Mouse (Mus musculus) neural tube, embryonic 12.5 days (tissue): Measurements from ENCODE around the gene Fut8. TPM values are rescaled to one million over a fixed set of nuclear protein-coding genes. Genes with fewer than 3 reads are reported as not detected.

Source experiments
- ATAC-seq: fragments of 200-750 bp; cut with Nextera tagmentation; 2 replicates; pipeline ENCODE4 v1.8.0; 2017; ENCODE audit warnings: low read depth, mild to moderate bottlenecking, moderate TSS enrichment, moderate library complexity; ENCODE audit not compliant: low FRiP score
- H3K27ac ChIP-seq: fragments of 300-500 bp; sonication (generic); 2 replicates; pipeline ENCODE4 v1.5.1; 2016
- H3K27me3 ChIP-seq: fragments of 300-500 bp; sonication (generic); replicated peaks from 2 replicates; pipeline ENCODE4 v1.6.1; 2016; ENCODE audit warnings: mild to moderate bottlenecking
- H3K36me3 ChIP-seq: fragments of 300-500 bp; sonication (generic); 2 replicates; pipeline ENCODE4 v1.6.1; 2016; ENCODE audit warnings: mild to moderate bottlenecking
- H3K4me1 ChIP-seq: fragments of 300-500 bp; sonication (generic); 2 replicates; pipeline ENCODE4 v1.6.1; 2016
- H3K4me2 ChIP-seq: fragments of 300-500 bp; sonication (generic); replicated peaks from 2 replicates; pipeline ENCODE4 v1.6.1; 2016; ENCODE audit warnings: mild to moderate bottlenecking
- H3K4me3 ChIP-seq: fragments of 300-500 bp; sonication (generic); 2 replicates; pipeline ENCODE4 v1.5.1; 2016
- H3K9ac ChIP-seq: fragments of 300-500 bp; sonication (generic); 2 replicates; pipeline ENCODE4 v1.6.1; 2016; ENCODE audit warnings: mild to moderate bottlenecking
- H3K9me3 ChIP-seq: fragments of 300-500 bp; sonication (generic); 2 replicates; pipeline ENCODE4 v1.6.1; 2016; ENCODE audit warnings: mild to moderate bottlenecking
- WGBS: fragments of 180-500 bp; shearing (Covaris S2); methylation state at CpG from one replicate; pipeline ENCODE4 v1.1.7; 2016; 5-methylcytosine and 5-hydroxymethylcytosine counted together
- polyA plus RNA-seq: library from polyadenylated mRNA; unstranded; fragments of >200 nt; fragmentation: Nextera tagmentation; extraction: Ambion mirVana; gene quantifications from 2 replicates; pipeline ENCODE4 v1.2.1, GENCODE M21; 2016

Fut8 gene
- polyA plus RNA-seq, 1 experiment from 2014 or later: 42.6 TPM

DNA sequence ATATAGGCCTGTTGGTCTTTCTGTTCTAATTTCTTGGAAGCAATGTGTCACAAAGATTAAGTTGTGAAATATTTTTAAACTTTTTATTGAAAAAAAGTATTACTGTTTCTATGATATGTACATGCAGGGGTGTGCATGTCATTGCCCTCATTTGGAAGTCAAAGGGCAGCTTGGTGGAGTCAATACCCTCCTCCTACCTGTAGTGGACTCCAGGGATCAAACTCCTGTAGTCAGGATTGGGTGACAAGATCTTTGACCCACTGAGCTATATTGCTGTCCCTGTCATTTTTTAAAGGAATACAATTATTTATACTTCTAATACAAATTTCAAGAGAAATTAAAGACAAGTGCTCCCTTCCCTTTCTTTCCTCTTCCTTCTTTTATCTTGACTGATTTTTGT is 111.6 kb downstream of the Fut8 start:
- no peak overlapping the region for H3K27ac ChIP-seq
- no peak overlapping the region for H3K4me3 ChIP-seq

GRCm38 (mm10) chr12:77415720-77416119 is 177.8 kb downstream of the Fut8 start:
- H3K27ac ChIP-seq: no peak overlapping the region
- H3K36me3 ChIP-seq: no peaks in the 10 kb centered on the region
- no peak for ATAC-seq
- H3K9ac ChIP-seq: no peak overlapping the region
- no peak overlapping the region for H3K4me3 ChIP-seq
- H3K4me1 ChIP-seq: no peaks in the 10 kb centered on the region
- no peaks in the 10 kb centered on the region for H3K9me3 ChIP-seq
- H3K4me2 ChIP-seq: no peak overlapping the region
- no peaks in the 10 kb centered on the region for H3K27me3 ChIP-seq
- WGBS: 93% methylated on average over 1 of the region's 1 CpGs

More for the DNA sequence above, 111.6 kb downstream of the Fut8 start:
- Histone ChIP-seq H3K9ac (no peak overlapping the region), H3K36me3 (no peaks in the 10 kb centered on the region), H3K9me3 (no peaks in the 10 kb centered on the region), H3K4me1 (no peaks in the 10 kb centered on the region), H3K4me2 (no peak overlapping the region), H3K27me3 (no peaks in the 10 kb centered on the region)
- no peak for ATAC-seq

DNA sequence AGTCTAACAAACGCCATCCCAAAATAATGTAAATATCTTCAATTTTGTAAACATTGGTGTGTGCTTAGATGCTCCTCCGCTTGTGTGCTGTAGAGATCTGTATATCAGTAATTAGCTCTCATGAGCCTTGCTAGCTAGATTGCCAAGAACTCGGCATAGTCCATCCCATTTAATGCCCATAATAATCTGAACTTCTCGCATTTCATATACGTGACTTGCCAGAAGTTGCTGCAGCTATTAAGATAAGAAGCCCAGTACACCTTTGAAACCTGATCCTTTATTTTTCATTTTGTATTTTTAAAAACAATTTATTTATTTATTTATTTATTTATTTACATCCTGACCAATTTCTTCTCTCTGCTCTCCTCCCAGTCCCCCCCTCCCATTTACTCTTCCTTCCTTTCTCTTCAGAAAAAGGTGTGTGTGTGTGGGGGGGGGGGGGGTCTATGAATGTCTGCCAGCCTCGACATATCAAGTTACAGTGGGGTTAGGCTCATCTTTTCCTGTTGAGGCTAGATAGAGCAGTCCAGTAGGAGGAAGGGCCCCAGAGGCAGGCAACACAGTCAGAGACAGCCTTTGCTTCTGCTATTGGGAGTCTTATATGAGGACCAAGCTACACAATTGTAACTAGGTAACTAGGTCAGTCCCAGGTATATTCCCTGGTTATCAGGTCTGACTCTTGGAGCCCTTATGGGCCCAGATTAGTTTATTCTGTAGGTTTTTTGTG is 183.9 kb downstream of the Fut8 start:
- Histone ChIP-seq H3K4me2 (no peak overlapping the region), H3K36me3 (no peaks in the 10 kb centered on the region), H3K27me3 (no peaks in the 10 kb centered on the region), H3K9ac (no peak overlapping the region), H3K9me3 (no peaks in the 10 kb centered on the region), H3K4me3 (no peak overlapping the region), H3K27ac (no peak overlapping the region), H3K4me1 (no peaks in the 10 kb centered on the region)
- 85% methylated on average over 6 of the region's 6 CpGs for WGBS
- ATAC-seq: no peak

GRCm38 (mm10) chr12:77426093-77426492 is 188.2 kb downstream of the Fut8 start:
- no peaks in the 10 kb centered on the region for H3K27me3 ChIP-seq
- H3K4me1 ChIP-seq: no peaks in the 10 kb centered on the region
- H3K4me3 ChIP-seq: no peak overlapping the region
- no peak overlapping the region for H3K27ac ChIP-seq
- no peaks in the 10 kb centered on the region for H3K36me3 ChIP-seq
- no peak overlapping the region for H3K4me2 ChIP-seq
- WGBS: 74% methylated on average over 3 of the region's 3 CpGs
- H3K9me3 ChIP-seq: no peaks in the 10 kb centered on the region
- no peak overlapping the region for H3K9ac ChIP-seq
- ATAC-seq: no peak

DNA sequence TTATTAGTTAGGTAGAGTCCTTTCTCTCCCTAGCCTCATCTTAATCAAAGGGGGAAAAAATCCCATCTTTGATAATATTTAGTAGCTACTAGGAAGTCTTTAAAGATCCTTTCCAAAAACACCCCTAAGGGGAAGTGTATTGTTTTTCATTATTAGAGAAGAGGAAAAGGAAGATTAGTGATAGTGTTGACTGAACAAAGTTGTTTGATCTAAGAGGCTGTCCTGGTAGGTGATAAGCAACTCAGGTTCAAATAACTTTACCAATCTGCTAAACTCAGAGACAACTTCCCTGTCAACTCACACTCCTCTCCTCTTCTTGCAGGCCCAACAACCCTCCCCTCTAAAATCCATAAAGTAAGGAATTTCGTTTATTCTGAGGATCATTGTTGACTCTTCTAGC is 190.2 kb downstream of the Fut8 start:
- Histone ChIP-seq H3K9me3 (no peaks in the 10 kb centered on the region), H3K4me3 (no peak overlapping the region), H3K27me3 (no peaks in the 10 kb centered on the region), H3K36me3 (no peaks in the 10 kb centered on the region), H3K4me1 (no peaks in the 10 kb centered on the region), H3K9ac (no peak overlapping the region), H3K27ac (no peak overlapping the region), H3K4me2 (no peak overlapping the region)
- ATAC-seq: no peak
- WGBS: 68% methylated on average over 1 of the region's 1 CpGs

GRCm38 (mm10) chr12:77429381-77429780 is 191.5 kb downstream of the Fut8 start:
- H3K4me1 ChIP-seq: no peaks in the 10 kb centered on the region
- no peaks in the 10 kb centered on the region for H3K36me3 ChIP-seq
- no peak overlapping the region for H3K4me3 ChIP-seq
- H3K27me3 ChIP-seq: no peaks in the 10 kb centered on the region
- ATAC-seq: no peak
- no peak overlapping the region for H3K9ac ChIP-seq
- H3K27ac ChIP-seq: no peak overlapping the region
- no peaks in the 10 kb centered on the region for H3K9me3 ChIP-seq
- H3K4me2 ChIP-seq: no peak overlapping the region

DNA sequence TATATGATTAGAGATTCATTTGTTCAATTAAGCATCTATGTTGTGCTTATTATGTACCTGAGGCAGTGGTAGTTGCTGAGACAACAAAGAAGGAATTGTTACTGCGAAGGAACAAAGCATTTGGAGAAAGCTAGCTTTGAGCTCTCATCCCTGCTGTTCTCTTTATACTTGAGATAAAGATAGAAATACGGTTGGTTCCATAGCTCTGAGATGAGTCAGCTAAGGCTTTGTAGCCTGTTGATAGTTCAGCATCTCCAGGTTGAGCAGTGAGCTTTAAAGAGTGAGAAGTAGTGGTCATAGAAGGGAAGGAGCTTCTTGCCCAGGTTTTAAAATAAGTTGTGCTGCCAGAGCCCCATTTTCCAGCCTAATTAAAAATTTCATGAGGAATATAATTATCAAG is 198.8 kb downstream of the Fut8 start:
- Histone ChIP-seq H3K4me2 (no peak overlapping the region), H3K4me3 (no peak overlapping the region), H3K9me3 (no peaks in the 10 kb centered on the region), H3K9ac (no peak overlapping the region), H3K27ac (no peak overlapping the region), H3K27me3 (no peaks in the 10 kb centered on the region), H3K4me1 (no peaks in the 10 kb centered on the region), H3K36me3 (no peaks in the 10 kb centered on the region)
- 84% methylated on average over 2 of the region's 2 CpGs for WGBS
- no peak for ATAC-seq

- Histone ChIP-seq H3K4me3 (no peak overlapping the region), H3K9ac (no peak overlapping the region), H3K4me1 (no peaks in the 10 kb centered on the region), H3K27ac (no peak overlapping the region), H3K4me2 (no peak overlapping the region), H3K27me3 (no peaks in the 10 kb centered on the region), H3K9me3 (no peaks in the 10 kb centered on the region), H3K36me3 (no peaks in the 10 kb centered on the region)
- ATAC-seq: no peak
- WGBS: 86% methylated on average over 2 of the region's 2 CpGs
Observed at GRCm38 (mm10) chr12:77450816-77451215, 212.9 kb downstream of the Fut8 start.

- no peak overlapping the region for H3K4me2 ChIP-seq
- no peak for ATAC-seq
- H3K4me1 ChIP-seq: no peaks in the 10 kb centered on the region
- H3K27ac ChIP-seq: no peak overlapping the region
- no peak overlapping the region for H3K9ac ChIP-seq
- 89% methylated on average over 1 of the region's 1 CpGs for WGBS
- H3K9me3 ChIP-seq: no peaks in the 10 kb centered on the region
- H3K36me3 ChIP-seq: no peaks in the 10 kb centered on the region
- no peak overlapping the region for H3K4me3 ChIP-seq
- H3K27me3 ChIP-seq: no peaks in the 10 kb centered on the region
Observed at GRCm38 (mm10) chr12:77466178-77466577, 228.3 kb downstream of the Fut8 start.

GRCm38 (mm10) chr12:77479931-77480330 is 242.0 kb downstream of the Fut8 start:
- no peak overlapping the region for H3K4me3 ChIP-seq
- peaks cover 3% of the 10 kb centered on the region; the same call in 1 of the 2 replicates for H3K36me3 ChIP-seq
- no peak for ATAC-seq
- H3K4me2 ChIP-seq: no peak overlapping the region
- H3K9me3 ChIP-seq: no peaks in the 10 kb centered on the region
- no peaks in the 10 kb centered on the region for H3K4me1 ChIP-seq
- no peak overlapping the region for H3K27ac ChIP-seq
- 61% methylated on average over 2 of the region's 2 CpGs for WGBS
- no peak overlapping the region for H3K9ac ChIP-seq
- no peaks in the 10 kb centered on the region for H3K27me3 ChIP-seq

DNA sequence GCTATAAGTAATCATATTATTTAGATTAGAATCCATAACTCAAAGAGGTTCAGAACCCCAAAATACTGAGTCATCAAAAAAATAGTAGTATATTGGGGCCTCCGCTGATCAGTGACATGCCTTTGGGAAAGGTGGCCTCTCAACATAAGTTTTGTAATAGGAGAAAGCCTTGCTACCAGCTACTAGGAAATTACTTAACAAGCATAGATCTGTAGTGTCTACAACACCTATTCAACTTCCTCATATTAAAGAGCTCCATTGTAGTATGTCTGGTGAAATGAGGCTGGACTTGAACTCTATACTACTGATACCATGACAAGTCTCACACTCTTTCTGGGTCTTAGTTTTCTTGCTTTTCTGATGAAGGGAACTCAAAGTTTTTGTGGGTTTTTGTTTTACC is 243.2 kb downstream of the Fut8 start:
- Histone ChIP-seq H3K9me3 (no peaks in the 10 kb centered on the region), H3K27me3 (no peaks in the 10 kb centered on the region), H3K27ac (no peak overlapping the region), H3K4me2 (no peak overlapping the region), H3K9ac (no peak overlapping the region), H3K36me3 (no peaks in the 10 kb centered on the region), H3K4me1 (no peaks in the 10 kb centered on the region), H3K4me3 (no peak overlapping the region)
- WGBS: 93% methylated on average over 1 of the region's 1 CpGs
- no peak for ATAC-seq

- Histone ChIP-seq H3K4me1 (no peaks in the 10 kb centered on the region), H3K36me3 (no peaks in the 10 kb centered on the region), H3K4me3 (no peak overlapping the region), H3K9me3 (no peaks in the 10 kb centered on the region), H3K27me3 (no peaks in the 10 kb centered on the region), H3K9ac (no peak overlapping the region), H3K4me2 (no peak overlapping the region), H3K27ac (no peak overlapping the region)
- no peak for ATAC-seq
- WGBS: 41% methylated on average over 3 of the region's 3 CpGs
Observed at GRCm38 (mm10) chr12:77481799-77482198, 243.9 kb downstream of the Fut8 start.

- no peaks in the 10 kb centered on the region for H3K9me3 ChIP-seq
- no peak overlapping the region for H3K9ac ChIP-seq
Observed at GRCm38 (mm10) chr12:77483180-77483855, 245.4 kb downstream of the Fut8 start.

More at GRCm38 (mm10) chr12:77483180-77483855, 245.4 kb downstream of the Fut8 start:
- Histone ChIP-seq H3K4me3 (no peak overlapping the region), H3K4me2 (no peak overlapping the region), H3K36me3 (no peaks in the 10 kb centered on the region), H3K27me3 (no peaks in the 10 kb centered on the region), H3K27ac (no peak overlapping the region), H3K4me1 (no peaks in the 10 kb centered on the region)
- WGBS: 42% methylated on average over 9 of the region's 9 CpGs
- no peak for ATAC-seq
